Mouse (Mus musculus): ENCODE measurements at regions not wholly inside any gene's neighbourhood (a gene's known extent, or its start where the extent isn't known, plus 50 kb on each side); places are given as distances from the start of the nearest gene placed in this dataset.

DNA sequence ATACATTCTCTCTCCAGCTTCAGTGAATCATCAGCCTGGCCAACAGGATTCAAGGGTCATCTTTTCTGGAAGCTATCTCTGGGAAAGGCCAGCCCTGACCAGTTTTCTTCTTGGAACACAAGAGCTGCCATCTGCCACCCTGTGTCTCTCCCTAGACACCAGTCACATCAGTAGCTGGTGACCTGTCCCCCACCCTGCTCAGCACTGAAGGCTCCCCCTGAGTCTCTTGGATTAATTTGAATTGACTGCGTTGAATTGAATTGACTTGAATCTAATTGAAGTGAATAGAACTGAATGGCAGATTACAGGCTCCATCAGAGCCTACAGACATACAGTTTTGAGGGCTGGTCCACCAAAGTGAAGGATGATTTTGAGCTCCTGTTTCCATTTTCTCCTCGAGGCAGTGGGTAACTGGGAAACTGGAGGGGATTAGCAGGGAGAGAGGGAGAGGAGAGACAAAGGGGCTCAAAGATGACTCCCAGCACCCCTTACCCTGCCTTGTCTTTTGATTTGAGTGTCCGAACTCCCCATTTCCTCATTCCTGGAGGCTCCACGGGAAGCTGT lies 133.4 kb upstream of the Tle3 start:
- ATAC-seq = no peak
- H3K27me3 ChIP-seq (replicated peaks; ENCODE audit: control insufficient read depth, insufficient read depth, low read length) = no peaks in the 10 kb centered on the region
- no peak overlapping the region for H3K4me3 ChIP-seq (ENCODE audit: low read depth, low read length)
- no peaks in the 10 kb centered on the region for H3K4me1 ChIP-seq (replicated peaks; ENCODE audit: control insufficient read depth, insufficient read depth, low read length)
- no peak for TF ChIP-seq CTCF (IDR thresholded peaks at IDR 0.05; ENCODE audit: low read depth)
- no peaks in the 10 kb centered on the region for H3K36me3 ChIP-seq (ENCODE audit: control insufficient read depth, insufficient read depth)
- H3K4me2 ChIP-seq (replicated peaks; ENCODE audit: low read depth) = no peak overlapping the region
- no peak overlapping the region for H3K27ac ChIP-seq (ENCODE audit: low read depth, low read length)
- WGBS = 77% methylated on average over 4 of the region's 4 CpGs
- no peaks in the 10 kb centered on the region for H3K9me3 ChIP-seq (ENCODE audit: control insufficient read depth)
- no peak overlapping the region for H3K9ac ChIP-seq (ENCODE audit: low read depth, low read length)

DNA sequence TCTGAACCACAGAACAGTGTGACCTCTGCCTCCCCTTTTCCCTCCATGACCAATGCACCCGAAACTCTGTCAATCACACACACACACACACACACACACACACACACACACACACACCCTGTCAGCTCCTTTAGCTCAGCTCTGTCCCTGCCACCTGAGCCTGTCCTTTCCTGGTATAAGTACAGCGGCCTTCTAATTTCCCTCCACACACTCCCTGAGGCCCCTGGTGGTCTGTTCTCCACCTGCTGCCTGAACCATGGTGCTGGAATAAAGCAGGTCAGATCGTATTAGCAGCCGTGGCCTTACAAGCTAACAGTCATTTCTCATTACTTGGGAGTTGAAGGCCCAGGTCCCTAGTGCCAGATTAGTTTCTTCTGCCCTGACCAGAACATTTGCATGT lies 132.8 kb upstream of the Tle3 start:
- 88% methylated on average over 4 of the region's 4 CpGs for WGBS
- no peak overlapping the region for H3K4me3 ChIP-seq (ENCODE audit: low read depth, low read length)
- H3K36me3 ChIP-seq (ENCODE audit: control insufficient read depth, insufficient read depth) = no peaks in the 10 kb centered on the region
- H3K27ac ChIP-seq (ENCODE audit: low read depth, low read length) = no peak overlapping the region
- ATAC-seq = no peak
- TF ChIP-seq CTCF (IDR thresholded peaks at IDR 0.05; ENCODE audit: low read depth) = no peak
- H3K9ac ChIP-seq (ENCODE audit: low read depth, low read length) = no peak overlapping the region
- H3K4me1 ChIP-seq (replicated peaks; ENCODE audit: control insufficient read depth, insufficient read depth, low read length) = no peaks in the 10 kb centered on the region
- no peaks in the 10 kb centered on the region for H3K9me3 ChIP-seq (ENCODE audit: control insufficient read depth)
- H3K4me2 ChIP-seq (replicated peaks; ENCODE audit: low read depth) = no peak overlapping the region
- H3K27me3 ChIP-seq (replicated peaks; ENCODE audit: control insufficient read depth, insufficient read depth, low read length) = no peaks in the 10 kb centered on the region

DNA sequence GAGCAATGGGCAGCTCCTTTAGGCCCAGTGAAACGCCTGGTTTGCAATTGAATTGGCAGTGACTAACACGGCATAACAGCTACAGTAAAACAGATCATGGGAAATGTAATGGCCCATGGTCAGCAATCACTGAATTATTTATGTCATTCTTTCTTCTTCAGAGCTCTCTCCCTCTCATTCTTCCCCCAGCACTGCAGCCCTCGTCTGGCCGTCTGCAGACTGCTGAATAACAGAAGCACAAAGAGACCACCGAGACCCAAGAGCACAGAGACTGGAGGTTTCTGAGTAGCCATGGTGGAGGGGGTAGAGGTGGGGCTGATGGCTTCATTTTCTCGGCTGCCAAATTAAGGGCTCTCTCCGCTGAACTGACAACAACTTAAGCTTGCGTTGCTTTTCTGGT lies 130.7 kb upstream of the Tle3 start:
- ATAC-seq = no peak
- no peak overlapping the region for H3K4me3 ChIP-seq (ENCODE audit: low read depth, low read length)

DNA sequence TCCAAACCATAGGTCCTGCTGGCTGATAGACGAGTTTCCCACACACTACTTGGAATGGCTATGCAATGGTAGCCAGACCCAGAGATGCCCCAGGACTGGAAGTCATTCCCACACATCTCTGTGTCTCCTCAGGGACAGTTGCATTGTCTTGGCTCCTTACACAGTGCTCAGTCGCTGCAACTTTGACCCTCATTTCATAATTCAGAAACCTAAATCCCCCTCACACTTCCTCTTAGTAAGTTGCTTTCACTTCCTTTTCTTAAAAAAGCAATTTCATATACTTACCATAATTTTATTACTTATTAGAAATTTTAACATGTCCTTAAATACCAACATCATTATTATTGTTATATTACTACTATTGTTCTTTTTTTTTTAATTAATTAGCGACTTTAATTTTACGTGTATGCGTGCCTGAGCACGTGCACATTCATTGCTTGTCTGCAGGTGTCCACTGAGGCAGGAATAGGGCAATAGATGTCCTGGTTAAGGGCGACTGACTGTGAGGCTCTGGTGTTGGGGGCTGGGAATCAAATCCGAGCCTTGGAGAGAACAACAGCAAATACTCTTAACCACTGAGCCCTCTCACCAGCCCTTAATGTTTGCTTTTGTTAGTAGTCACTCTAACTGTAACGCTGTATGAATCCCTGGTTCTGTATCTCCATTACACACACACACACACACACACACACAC lies 129.9 kb upstream of the Tle3 start:
- TF ChIP-seq CTCF (IDR thresholded peaks at IDR 0.05; ENCODE audit: low read depth) = no peak
- no peak overlapping the region for H3K9ac ChIP-seq (ENCODE audit: low read depth, low read length)
- WGBS = 78% methylated on average over 9 of the region's 9 CpGs
- no peak overlapping the region for H3K4me2 ChIP-seq (replicated peaks; ENCODE audit: low read depth)
- no peaks in the 10 kb centered on the region for H3K36me3 ChIP-seq (ENCODE audit: control insufficient read depth, insufficient read depth)
- H3K27ac ChIP-seq (ENCODE audit: low read depth, low read length) = no peak overlapping the region
- no peaks in the 10 kb centered on the region for H3K9me3 ChIP-seq (ENCODE audit: control insufficient read depth)
- no peaks in the 10 kb centered on the region for H3K4me1 ChIP-seq (replicated peaks; ENCODE audit: control insufficient read depth, insufficient read depth, low read length)
- H3K27me3 ChIP-seq (replicated peaks; ENCODE audit: control insufficient read depth, insufficient read depth, low read length) = no peaks in the 10 kb centered on the region
- H3K4me3 ChIP-seq (ENCODE audit: low read depth, low read length) = no peak overlapping the region
- ATAC-seq = no peak

More for the DNA sequence above, 130.7 kb upstream of the Tle3 start:
- Histone ChIP-seq H3K4me1 (replicated peaks; ENCODE audit: control insufficient read depth, insufficient read depth, low read length) (no peaks in the 10 kb centered on the region), H3K27ac (ENCODE audit: low read depth, low read length) (no peak overlapping the region), H3K9ac (ENCODE audit: low read depth, low read length) (no peak overlapping the region), H3K27me3 (replicated peaks; ENCODE audit: control insufficient read depth, insufficient read depth, low read length) (no peaks in the 10 kb centered on the region), H3K9me3 (ENCODE audit: control insufficient read depth) (no peaks in the 10 kb centered on the region), H3K4me2 (replicated peaks; ENCODE audit: low read depth) (no peak overlapping the region), H3K36me3 (ENCODE audit: control insufficient read depth, insufficient read depth) (no peaks in the 10 kb centered on the region)
- no peak for TF ChIP-seq CTCF (IDR thresholded peaks at IDR 0.05; ENCODE audit: low read depth)
- WGBS = 75% methylated on average over 8 of the region's 8 CpGs

DNA sequence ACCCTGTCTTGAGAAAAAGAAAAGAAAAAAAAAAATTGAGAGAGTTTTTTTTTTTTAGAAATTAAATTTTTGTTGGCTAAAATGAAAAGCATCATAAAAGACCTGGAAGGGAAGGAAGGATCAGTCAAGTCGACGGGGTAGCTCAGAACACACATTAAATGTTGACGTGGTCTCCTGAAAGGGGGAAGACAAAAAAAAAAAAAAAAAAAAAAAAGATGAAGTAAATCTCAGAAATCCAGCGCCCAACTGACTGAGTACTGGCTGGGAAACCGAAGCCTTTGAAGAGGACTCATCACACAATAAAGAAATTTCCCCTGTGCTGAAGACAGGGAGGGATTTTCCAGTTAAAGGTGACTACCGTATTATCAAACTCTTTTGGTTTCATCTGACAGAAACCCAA lies 128.9 kb upstream of the Tle3 start:
- Histone ChIP-seq H3K27ac (ENCODE audit: low read depth, low read length) (no peak overlapping the region), H3K4me1 (replicated peaks; ENCODE audit: control insufficient read depth, insufficient read depth, low read length) (no peaks in the 10 kb centered on the region), H3K9me3 (ENCODE audit: control insufficient read depth) (no peaks in the 10 kb centered on the region), H3K9ac (ENCODE audit: low read depth, low read length) (no peak overlapping the region), H3K4me2 (replicated peaks; ENCODE audit: low read depth) (no peak overlapping the region), H3K27me3 (replicated peaks; ENCODE audit: control insufficient read depth, insufficient read depth, low read length) (no peaks in the 10 kb centered on the region), H3K36me3 (ENCODE audit: control insufficient read depth, insufficient read depth) (no peaks in the 10 kb centered on the region), H3K4me3 (ENCODE audit: low read depth, low read length) (no peak overlapping the region)
- WGBS = 78% methylated on average over 6 of the region's 6 CpGs
- ATAC-seq = no peak
- no peak for TF ChIP-seq CTCF (IDR thresholded peaks at IDR 0.05; ENCODE audit: low read depth)

DNA sequence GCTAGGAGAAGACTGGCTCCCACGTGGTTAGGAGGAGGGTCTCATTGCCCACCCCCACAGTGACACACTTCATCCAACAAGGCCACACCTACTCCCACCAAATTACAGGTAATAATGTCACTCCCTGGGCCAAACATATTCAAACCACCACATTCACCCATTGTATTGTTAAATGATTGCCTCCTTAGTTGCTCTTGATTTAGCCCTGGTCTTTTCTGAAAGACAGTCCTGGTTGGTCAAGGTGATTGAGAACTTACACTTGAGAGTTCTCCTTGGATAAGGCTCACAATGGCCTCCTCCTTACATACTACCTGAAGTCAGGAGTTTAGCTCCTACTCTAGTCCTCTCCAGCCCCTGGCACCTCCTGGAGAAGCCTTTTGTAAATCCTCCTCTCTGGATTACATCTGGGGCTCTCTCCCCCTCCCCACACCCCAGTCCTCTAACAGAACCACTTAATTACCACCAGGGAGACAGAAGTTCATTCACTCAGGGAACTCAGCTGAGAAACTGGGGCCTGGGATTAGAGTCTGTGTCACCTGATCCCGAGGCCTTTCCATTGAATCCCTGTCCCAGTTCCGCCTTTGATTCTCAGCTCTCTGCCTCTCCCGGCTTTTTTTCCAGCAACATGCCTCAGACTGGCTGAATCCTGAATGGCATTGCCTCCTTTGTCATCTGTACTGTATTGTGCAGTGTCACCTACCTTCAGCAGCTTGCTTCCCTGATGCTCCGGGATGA lies 122.3 kb upstream of the Tle3 start:
- no peak for ATAC-seq
- H3K36me3 ChIP-seq (ENCODE audit: control insufficient read depth, insufficient read depth) = no peaks in the 10 kb centered on the region
- WGBS = 61% methylated on average over 5 of the region's 5 CpGs

More for the DNA sequence above, 122.3 kb upstream of the Tle3 start:
- no peak for TF ChIP-seq CTCF (IDR thresholded peaks at IDR 0.05; ENCODE audit: low read depth)
- Histone ChIP-seq H3K27ac (ENCODE audit: low read depth, low read length) (no peak overlapping the region), H3K9ac (ENCODE audit: low read depth, low read length) (no peak overlapping the region), H3K4me2 (replicated peaks; ENCODE audit: low read depth) (no peak overlapping the region), H3K4me3 (ENCODE audit: low read depth, low read length) (no peak overlapping the region), H3K9me3 (ENCODE audit: control insufficient read depth) (no peaks in the 10 kb centered on the region), H3K27me3 (replicated peaks; ENCODE audit: control insufficient read depth, insufficient read depth, low read length) (no peaks in the 10 kb centered on the region), H3K4me1 (replicated peaks; ENCODE audit: control insufficient read depth, insufficient read depth, low read length) (no peaks in the 10 kb centered on the region)
